8 mouse cellular contexts compared by ENCODE assay signal in the genomic region with DNA sequence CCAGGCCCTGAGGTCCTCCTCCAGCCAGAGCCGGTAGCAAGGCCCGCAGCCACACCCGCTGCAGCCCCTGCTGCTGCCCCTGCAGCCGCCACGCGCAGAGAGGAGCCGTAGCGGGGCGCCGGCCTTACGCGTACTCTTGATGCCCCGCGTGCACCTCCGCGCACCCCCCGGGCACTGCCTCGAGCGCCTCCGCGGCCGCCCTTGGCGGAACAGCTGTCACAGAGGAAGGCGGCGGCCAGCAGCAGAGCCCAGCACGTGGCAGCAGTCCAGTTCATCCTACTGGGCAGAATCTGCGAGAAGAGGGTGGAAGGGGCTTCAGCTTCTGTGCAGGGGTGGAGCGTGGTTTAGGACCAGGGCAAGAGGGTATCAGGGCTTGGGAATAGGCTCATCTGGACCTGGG. TPM values are rescaled to one million over a fixed set of nuclear protein-coding genes. Genes with fewer than 3 reads are reported as not detected.
DNase-seq lines count a peak whose midpoint lies in the region; ATAC-seq and TF ChIP-seq lines count a peak whose summit lies in the region.

No protein-coding gene starts in this region.

- ATAC-seq in forebrain, embryonic 11.5 days (replicated peaks; ENCODE audit: low FRiP score) = peak; percentile 46
- ATAC-seq in hindbrain, embryonic 14.5 days (ENCODE audit: low FRiP score) = peak; percentile 22; the same call in 1 of the 2 replicates
- no peak for ATAC-seq in inflammation-experienced regulatory T-cells, adult 6 months

- H3K4me3 ChIP-seq in layer of hippocampus, adult 2 months = peak overlapping the region; percentile 56
- H3K4me3 ChIP-seq in forebrain, embryonic 11.5 days (ENCODE audit: low read depth, low read length) = peak overlapping the region; percentile 14; the same call in 1 of the 2 replicates
- peak overlapping the region; percentile 41 for H3K4me3 ChIP-seq in hindbrain, embryonic 14.5 days (replicated peaks; ENCODE audit: low read length)
- peak overlapping the region; percentile 53 for H3K4me3 ChIP-seq in midbrain, embryonic 10.5 days

- H3K27me3 ChIP-seq in forebrain, embryonic 11.5 days (ENCODE audit: control insufficient read depth, insufficient read depth, low read length) = peaks cover 21% of the 10 kb centered on the region
- peaks cover 4% of the 10 kb centered on the region; the same call in 1 of the 2 replicates for H3K27me3 ChIP-seq in hindbrain, embryonic 14.5 days (ENCODE audit: control insufficient read depth, insufficient read depth, low read length)
- H3K27me3 ChIP-seq in midbrain, embryonic 10.5 days (ENCODE audit: low read depth, poor library complexity, severe bottlenecking) = peaks cover 60% of the 10 kb centered on the region

- H3K36me3 ChIP-seq in forebrain, embryonic 11.5 days (ENCODE audit: control insufficient read depth, insufficient read depth, low read length) = no peaks in the 10 kb centered on the region
- no peaks in the 10 kb centered on the region for H3K36me3 ChIP-seq in hindbrain, embryonic 14.5 days (replicated peaks; ENCODE audit: control insufficient read depth, insufficient read depth)
- no peaks in the 10 kb centered on the region for H3K36me3 ChIP-seq in midbrain, embryonic 10.5 days

- peak overlapping the region; percentile 44 for H3K4me2 ChIP-seq in forebrain, embryonic 11.5 days (ENCODE audit: low read depth, low read length, severe bottlenecking)
- H3K4me2 ChIP-seq in hindbrain, embryonic 14.5 days (replicated peaks) = peak overlapping the region; percentile 76

- H3K9me3 ChIP-seq in forebrain, embryonic 11.5 days (ENCODE audit: control insufficient read depth, low read length) = no peaks in the 10 kb centered on the region
- H3K9me3 ChIP-seq in hindbrain, embryonic 14.5 days (ENCODE audit: control insufficient read depth, low read length) = no peaks in the 10 kb centered on the region
- H3K9me3 ChIP-seq in midbrain, embryonic 10.5 days (replicated peaks) = no peaks in the 10 kb centered on the region

- H3K27ac ChIP-seq in layer of hippocampus, adult 2 months = peak overlapping the region; percentile 98
- H3K27ac ChIP-seq in forebrain, embryonic 11.5 days (ENCODE audit: low read depth, low read length) = no peak overlapping the region
- H3K27ac ChIP-seq in hindbrain, embryonic 14.5 days = peak overlapping the region; percentile 43; the same call in 1 of the 2 replicates
- peak overlapping the region; percentile 69 for H3K27ac ChIP-seq in midbrain, embryonic 10.5 days (replicated peaks)

- peaks cover 9% of the 10 kb centered on the region for H3K4me1 ChIP-seq in forebrain, embryonic 11.5 days (replicated peaks; ENCODE audit: control insufficient read depth, insufficient read depth, low read length)
- H3K4me1 ChIP-seq in hindbrain, embryonic 14.5 days (replicated peaks; ENCODE audit: control insufficient read depth, insufficient read depth, low read length) = peaks cover 16% of the 10 kb centered on the region
- peaks cover 23% of the 10 kb centered on the region for H3K4me1 ChIP-seq in midbrain, embryonic 10.5 days

- TF ChIP-seq CTCF in layer of hippocampus, adult 2 months (conservative IDR thresholded peaks at IDR 0.05) = no peak

- DNase-seq in layer of hippocampus, adult 2 months (ENCODE audit: low spot score in 2 of 2) = peak in 1 of 2 experiments; percentile 54
- DNase-seq in layer of hippocampus, adult 9-11 months = no peak
- DNase-seq in cerebellum, adult 11 months = peak; percentile 61
- DNase-seq in forebrain, embryonic 11.5 days (ENCODE audit: low spot score) = peak; percentile 67
- peak; percentile 32 for DNase-seq in hindbrain, embryonic 14.5 days (ENCODE audit: low spot score)
- DNase-seq in midbrain, embryonic 10.5 days (ENCODE audit: low spot score) = peak; percentile 45
- no peak for DNase-seq in kidney, postnatal 14 days

- WGBS in forebrain, embryonic 11.5 days = 2% methylated on average over 28 of the region's 28 CpGs
- WGBS in hindbrain, embryonic 14.5 days = 5% methylated on average over 28 of the region's 28 CpGs
- 9% methylated on average over 28 of the region's 28 CpGs for WGBS in midbrain, embryonic 10.5 days

- H3K9ac ChIP-seq in forebrain, embryonic 11.5 days (ENCODE audit: low read length) = 0 out of 2 replicates have a peak overlapping the region, but pooled peaks have one; percentile 23
- peak overlapping the region; percentile 57 for H3K9ac ChIP-seq in hindbrain, embryonic 14.5 days

RNA-seq across cellular contexts. Expression of a gene that starts 1.3 kb away (rescaled TPM):
- total RNA-seq in layer of hippocampus, adult 2 months (2021) = 100 to 1,000 TPM; 177 to 178 TPM
- 0.68 and 0.71 TPM in 2 replicates for polyA plus RNA-seq in forebrain, embryonic 11.5 days (2014; fragmentation: Nextera tagmentation; extraction: Ambion mirVana)
- polyA plus RNA-seq in hindbrain, embryonic 14.5 days (2014; fragmentation: Nextera tagmentation; extraction: Ambion mirVana) = 18.7 and 21.6 TPM in 2 replicates
- 0.49 and 0.79 TPM in 2 replicates for polyA plus RNA-seq in midbrain, embryonic 10.5 days (2016; fragmentation: Nextera tagmentation; extraction: Ambion mirVana)
- polyA plus RNA-seq in inflammation-experienced regulatory T-cells, adult 6 months (2017; shearing (Covaris generic)) = not detected

RNA-seq across cellular contexts. Expression of a gene that starts 11.2 kb away (rescaled TPM):
- not detected for total RNA-seq in layer of hippocampus, adult 2 months (2021)
- not detected in 2 replicates for polyA plus RNA-seq in forebrain, embryonic 11.5 days (2014; fragmentation: Nextera tagmentation; extraction: Ambion mirVana)
- polyA plus RNA-seq in hindbrain, embryonic 14.5 days (2014; fragmentation: Nextera tagmentation; extraction: Ambion mirVana) = not detected in 2 replicates
- not detected in 2 replicates for polyA plus RNA-seq in midbrain, embryonic 10.5 days (2016; fragmentation: Nextera tagmentation; extraction: Ambion mirVana)
- under 1 TPM in 1 of 3 experiments, not detected in 2; 0.07 TPM for polyA plus RNA-seq in inflammation-experienced regulatory T-cells, adult 6 months (2017; shearing (Covaris generic))

RNA-seq across cellular contexts. Expression of a gene that starts 16.0 kb away (rescaled TPM):
- 10 to 100 TPM; 27.8 to 27.9 TPM for total RNA-seq in layer of hippocampus, adult 2 months (2021)
- polyA plus RNA-seq in forebrain, embryonic 11.5 days (2014; fragmentation: Nextera tagmentation; extraction: Ambion mirVana) = 27.8 and 34.1 TPM in 2 replicates
- 26.0 and 30.6 TPM in 2 replicates for polyA plus RNA-seq in hindbrain, embryonic 14.5 days (2014; fragmentation: Nextera tagmentation; extraction: Ambion mirVana)
- polyA plus RNA-seq in midbrain, embryonic 10.5 days (2016; fragmentation: Nextera tagmentation; extraction: Ambion mirVana) = 32.6 TPM in 2 replicates
- 10 to 100 TPM; 16.4 to 28.8 (median 22.9) TPM for polyA plus RNA-seq in inflammation-experienced regulatory T-cells, adult 6 months (2017; shearing (Covaris generic))

RNA-seq across cellular contexts. Expression of a gene that starts 19.6 kb away (rescaled TPM):
- under 1 TPM; 0.10 to 0.20 TPM for total RNA-seq in layer of hippocampus, adult 2 months (2021)
- not detected in 2 replicates for polyA plus RNA-seq in forebrain, embryonic 11.5 days (2014; fragmentation: Nextera tagmentation; extraction: Ambion mirVana)
- not detected in 2 replicates for polyA plus RNA-seq in hindbrain, embryonic 14.5 days (2014; fragmentation: Nextera tagmentation; extraction: Ambion mirVana)
- polyA plus RNA-seq in midbrain, embryonic 10.5 days (2016; fragmentation: Nextera tagmentation; extraction: Ambion mirVana) = not detected in 2 replicates
- not detected for polyA plus RNA-seq in inflammation-experienced regulatory T-cells, adult 6 months (2017; shearing (Covaris generic))

RNA-seq across cellular contexts. Expression of a gene that starts 37.1 kb away (rescaled TPM):
- total RNA-seq in layer of hippocampus, adult 2 months (2021) = 10 to 100 TPM; 60.0 to 63.2 TPM
- 143 and 147 TPM in 2 replicates for polyA plus RNA-seq in forebrain, embryonic 11.5 days (2014; fragmentation: Nextera tagmentation; extraction: Ambion mirVana)
- 123 and 127 TPM in 2 replicates for polyA plus RNA-seq in hindbrain, embryonic 14.5 days (2014; fragmentation: Nextera tagmentation; extraction: Ambion mirVana)
- polyA plus RNA-seq in midbrain, embryonic 10.5 days (2016; fragmentation: Nextera tagmentation; extraction: Ambion mirVana) = 157 and 161 TPM in 2 replicates
- polyA plus RNA-seq in inflammation-experienced regulatory T-cells, adult 6 months (2017; shearing (Covaris generic)) = 10 to 100 TPM; 73.3 to 94.2 (median 81.1) TPM

Comparison
In these comparisons a context has a peak if more than half of its experiments do, and no peak if none do; other contexts are left out.
1. DNase-seq: peak in cerebellum, adult 11 months (single experiment), forebrain, embryonic 11.5 days (single experiment), hindbrain, embryonic 14.5 days (single experiment) and midbrain, embryonic 10.5 days (single experiment); none in layer of hippocampus, adult 9-11 months (single experiment) and kidney, postnatal 14 days (single experiment).
2. RNA of a gene that starts 1.3 kb away (polyA plus RNA-seq): 18.7 to 21.6 TPM in hindbrain, embryonic 14.5 days; 0.68 to 0.71 TPM in forebrain, embryonic 11.5 days, 0.49 to 0.79 TPM in midbrain, embryonic 10.5 days and not detected in inflammation-experienced regulatory T-cells, adult 6 months; every median in the first group is over 10 times any median in the second.
3. Peak in every context shown above with its lines, with median percentiles within 50 percentile points of each other: H3K4me3 ChIP-seq.